ENCODE assay signal across 15 mouse cellular contexts in the genomic region with DNA sequence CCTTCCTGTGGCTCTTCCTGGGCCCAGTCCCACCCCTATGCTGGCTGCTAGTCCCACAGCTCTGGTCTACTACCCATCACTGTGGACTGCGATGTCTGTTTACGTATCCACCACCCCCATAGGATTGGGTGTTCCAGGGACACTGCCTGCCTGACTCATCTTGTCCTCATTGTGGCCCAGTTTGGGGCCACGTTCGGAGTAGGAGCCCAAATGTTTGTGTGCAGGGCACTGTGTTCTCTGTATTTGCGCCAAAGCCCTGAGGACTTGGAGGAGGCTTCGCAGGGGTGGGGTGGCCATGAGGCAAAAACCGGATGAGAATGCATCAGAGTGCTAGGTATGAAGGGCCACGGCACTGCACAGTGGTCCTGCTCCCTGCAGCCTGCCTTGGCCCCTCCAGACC.
"Had no signal": no experiment of that assay in that cellular context is flagged by ENCODE, and none has a peak within 500 bp of the region (broad histone marks: within the 10 kb centered on the region; RNA-seq: fewer than 3 reads in every experiment).

No protein-coding gene starts in this region.

- DNase-seq: gastrocnemius, adult 2 months; gastrocnemius, postnatal 10 days; gastrocnemius, postnatal 25 days; heart, postnatal 4 days; kidney, adult 18-20 months; kidney, adult 8-10 months; kidney, postnatal 10 days; kidney, postnatal 25 days; kidney, postnatal 4 days; left cerebral cortex, postnatal 4 days had no signal

- ATAC-seq: hindbrain, embryonic 16.5 days; inflammation-experienced regulatory T-cells, adult 6 months; intestine, embryonic 15.5 days; intestine, postnatal 0 days; liver, embryonic 12.5 days had no signal
